Mouse (Mus musculus) megakaryocyte, embryonic 14.5 days (primary cell): ENCODE results near the gene Vmn1r42.

Experiments
- FLI1 ChIP-seq: IDR thresholded peaks from 2 replicates; pipeline ENCODE4 v1.6.1; 2012; ENCODE audit warnings: low read length, inconsistent platforms, mixed read lengths
- GATA1 ChIP-seq: IDR thresholded peaks from 3 replicates; pipeline ENCODE4 v1.6.1; 2012; ENCODE audit warnings: mixed read lengths, low read length, inconsistent platforms, borderline replicate concordance

DNA sequence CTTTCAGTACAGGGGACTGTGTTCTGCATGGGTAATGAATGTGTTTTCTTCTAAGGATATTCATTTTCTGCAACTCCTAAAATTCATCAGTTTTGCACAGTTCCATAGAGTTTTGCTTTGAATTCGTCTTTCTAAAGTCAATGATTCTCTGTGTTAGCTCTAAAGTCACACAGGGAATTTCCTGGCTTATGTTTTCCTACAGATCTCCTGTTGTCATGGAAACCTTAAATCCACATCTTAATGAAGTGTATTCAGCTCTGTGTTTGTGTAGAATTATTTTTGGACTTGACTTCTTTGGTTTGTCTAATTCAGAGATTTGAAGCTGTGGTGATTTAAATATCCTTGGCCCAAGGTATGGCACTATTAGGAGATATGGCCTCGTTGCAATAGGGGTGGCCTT is 7.6 kb upstream of the Vmn1r42 start:
- TF ChIP-seq FLI1: no peak
- TF ChIP-seq GATA1: no peak
